Mouse (Mus musculus) stomach, adult 2 months (tissue): ENCODE results near the gene Aoc2. TPM values are rescaled to one million over a fixed set of nuclear protein-coding genes. Genes with fewer than 3 reads are reported as not detected.

Experiments used
- polyA plus RNA-seq: library from polyadenylated mRNA; depleted of rRNA; stranded (reverse); fragments of >200 nt; gene quantifications from 2 replicates; pipeline ENCODE4 v1.2.3, GENCODE M21; 2012; rRNA removed

Aoc2 gene
- 2.2 and 2.3 TPM in 2 replicates for polyA plus RNA-seq

DNA sequence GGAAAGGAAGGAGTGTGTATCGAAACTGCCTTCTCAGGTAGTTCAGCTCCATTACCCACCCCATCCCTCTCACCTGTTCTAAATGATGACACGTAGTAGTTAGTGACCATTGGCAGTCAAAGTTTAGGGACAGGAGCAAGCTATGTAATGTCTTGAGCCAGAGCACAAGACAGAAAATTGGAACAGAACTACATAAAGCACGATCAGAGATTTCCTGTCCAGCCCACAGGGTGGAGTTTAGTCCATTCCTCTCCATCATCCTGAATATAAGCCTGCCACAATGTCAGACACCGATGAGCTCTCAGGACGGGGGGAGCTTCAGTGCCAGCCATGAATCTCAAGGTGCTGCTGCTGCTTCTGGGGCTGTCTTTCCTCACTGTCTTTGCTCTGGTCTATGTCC, at the start of gene Aoc2:
Gene Aoc2 (plus strand): TSS at position 301 of the 400 bp plus-strand sequence.

DNA sequence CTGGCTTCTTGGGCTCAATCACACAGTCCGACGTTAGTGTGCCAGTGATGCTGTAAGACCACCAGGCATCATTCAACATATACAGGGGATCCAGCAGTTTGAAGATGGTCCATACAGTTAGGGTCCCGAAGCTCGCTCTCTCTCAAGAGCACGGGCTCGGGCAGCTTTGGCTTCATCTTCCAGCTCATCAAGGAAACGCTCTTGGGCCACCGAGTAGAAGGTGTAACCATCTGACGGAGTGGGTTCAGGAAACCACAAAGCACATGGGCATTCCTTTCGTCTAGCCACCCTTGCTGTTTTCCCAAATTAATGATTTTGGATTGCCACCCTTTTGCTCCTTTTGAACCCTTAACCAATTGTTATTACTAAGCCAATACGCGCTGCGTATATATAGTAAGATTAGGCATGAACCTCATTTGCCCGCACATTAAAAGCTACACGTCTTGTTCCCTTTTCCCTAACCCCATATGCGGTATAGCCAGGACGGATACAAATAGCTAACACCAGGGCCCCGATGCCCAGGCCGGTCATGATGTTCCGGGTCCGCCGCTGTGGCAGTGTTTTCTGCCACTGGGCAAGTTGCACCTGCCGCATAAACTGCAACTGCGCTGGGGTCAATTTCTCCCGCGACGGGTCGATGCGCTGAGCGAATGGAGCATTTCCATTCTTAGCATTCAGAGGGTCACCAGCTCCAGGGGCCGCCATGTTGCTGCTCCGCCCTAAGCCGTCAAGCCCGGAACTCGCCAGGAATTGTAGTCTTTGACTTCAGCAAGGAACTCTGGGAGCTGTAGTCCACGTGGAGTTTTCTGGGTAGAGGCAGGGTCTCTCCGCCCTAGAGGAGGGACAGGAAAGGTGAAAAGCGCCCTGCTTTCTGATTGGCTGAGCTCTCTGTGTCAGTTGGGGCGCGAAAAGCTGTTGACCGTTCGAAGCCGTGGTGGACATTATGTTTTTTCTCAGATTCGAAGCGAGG, 46.4 kb upstream of the Aoc2 start, which contains the start of the genes Cntd1 and Coa3:
Gene Cntd1 (plus strand): TSS at position 790 of the 970 bp plus-strand sequence.
Gene Coa3 (minus strand): TSS at position 892 of the 970 bp plus-strand sequence.

DNA sequence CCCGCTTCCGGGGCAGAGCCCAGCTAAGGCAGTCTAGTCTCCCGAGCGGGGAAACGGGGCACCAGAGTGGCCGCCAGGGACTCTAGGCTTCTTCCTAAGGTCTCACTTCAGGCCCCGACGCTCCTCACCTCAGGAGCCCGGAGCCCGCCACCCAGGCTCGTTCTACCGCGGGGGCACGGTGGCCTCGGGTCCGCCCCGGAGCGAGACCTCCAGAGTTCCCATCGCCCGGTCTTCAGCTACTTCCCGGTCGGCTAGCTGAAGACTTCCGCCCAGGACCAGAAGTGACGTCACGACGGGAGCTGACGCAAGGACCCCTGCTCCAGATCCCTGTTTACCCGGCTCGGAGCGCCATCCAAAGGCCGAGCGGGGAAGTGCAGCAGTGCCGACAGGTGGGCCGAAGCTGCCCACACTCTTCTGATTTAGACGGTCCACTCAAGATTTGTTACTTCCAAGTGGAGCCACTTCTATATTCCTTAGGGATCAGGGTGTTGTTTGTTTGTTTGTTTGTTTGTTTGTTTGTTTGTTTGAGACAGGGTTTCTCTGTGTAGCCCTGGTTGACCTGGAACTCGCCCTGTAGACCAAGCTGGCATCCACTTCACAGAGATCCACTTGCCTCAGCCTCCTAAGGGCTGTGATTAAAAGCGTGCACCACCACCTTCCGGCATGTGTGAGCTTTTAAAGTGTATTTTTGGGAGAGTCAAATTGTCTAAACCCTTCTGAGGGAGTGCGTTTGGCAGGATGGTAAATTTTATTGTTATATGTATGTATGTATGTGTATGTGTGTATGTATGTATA, 22.7 kb upstream of the Aoc2 start, which contains the start of gene Becn1:
Gene Becn1 (minus strand): TSS at position 283 of the 795 bp plus-strand sequence.

DNA sequence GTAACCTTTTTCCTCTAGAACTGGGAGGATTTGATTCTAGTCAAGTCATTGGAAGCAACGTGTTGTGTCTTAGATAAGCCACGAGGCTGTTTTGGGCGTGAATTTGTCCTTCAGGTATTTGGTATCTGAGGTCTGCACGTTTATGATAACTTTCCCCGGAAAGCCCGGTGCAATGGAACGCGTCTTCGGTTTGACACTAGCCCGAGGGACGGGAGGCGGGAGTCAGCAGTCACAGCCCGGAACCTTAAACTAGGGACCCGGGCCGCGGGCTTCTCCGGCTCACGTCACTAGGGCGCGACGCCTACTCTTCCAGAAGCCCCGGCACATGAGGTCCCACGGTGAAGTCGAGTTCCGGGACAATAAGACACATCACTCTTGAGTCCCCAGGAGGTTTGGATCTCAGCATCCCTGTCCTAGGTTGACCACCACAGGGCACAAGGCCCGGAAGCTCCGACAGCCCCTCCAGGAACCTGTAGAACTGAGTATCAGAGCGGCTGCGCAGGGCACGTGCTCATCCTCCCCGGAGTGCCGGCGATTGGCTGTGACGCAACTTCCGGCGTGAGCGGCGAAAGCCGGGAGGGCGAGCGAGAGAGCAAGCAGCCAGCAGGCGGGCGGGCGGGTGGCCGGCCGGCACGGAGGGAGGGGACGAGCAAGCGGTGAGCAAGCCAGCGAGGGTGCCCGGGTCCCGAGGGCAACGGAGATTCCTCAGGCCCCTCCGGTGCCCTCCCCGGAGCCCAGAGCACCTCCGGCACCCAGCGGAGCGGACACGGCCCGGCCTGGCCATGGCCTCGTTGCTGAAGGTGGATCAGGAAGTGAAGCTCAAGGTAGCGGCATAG, 9.0 kb upstream of the Aoc2 start, which contains the start of gene Psme3:
Gene Psme3 (plus strand): TSS at position 549 of the 836 bp plus-strand sequence.

DNA sequence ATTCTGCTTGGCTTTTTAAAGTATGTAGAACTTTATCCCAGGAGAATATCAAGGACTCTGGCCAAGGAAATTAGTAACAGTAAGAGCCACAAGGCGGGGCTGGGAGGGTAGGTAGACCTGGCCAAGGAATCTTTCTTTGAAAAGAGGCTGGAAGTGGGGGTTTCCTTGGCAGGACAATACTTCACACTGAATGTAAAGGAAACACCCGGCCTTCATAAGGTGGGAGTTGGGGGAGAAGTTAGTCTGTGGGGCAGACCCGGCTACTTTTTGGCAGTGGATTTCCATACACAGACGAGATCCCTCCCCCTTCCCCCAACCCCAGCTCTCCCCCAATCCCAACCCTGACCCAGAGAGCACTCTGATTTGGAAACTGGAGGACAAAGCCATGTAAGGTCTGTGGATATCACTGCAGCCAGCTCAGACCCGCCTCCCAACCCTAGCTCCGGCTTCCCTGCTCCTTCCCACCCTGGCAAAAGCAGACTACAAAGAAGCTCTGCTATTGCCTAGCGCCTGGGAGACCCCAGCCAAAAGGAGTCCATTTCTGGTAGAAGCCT, 5.6 kb downstream of the Aoc2 start, which contains the start of gene Aoc3:
Gene Aoc3 (plus strand): TSS at position 235 of the 554 bp plus-strand sequence.

DNA sequence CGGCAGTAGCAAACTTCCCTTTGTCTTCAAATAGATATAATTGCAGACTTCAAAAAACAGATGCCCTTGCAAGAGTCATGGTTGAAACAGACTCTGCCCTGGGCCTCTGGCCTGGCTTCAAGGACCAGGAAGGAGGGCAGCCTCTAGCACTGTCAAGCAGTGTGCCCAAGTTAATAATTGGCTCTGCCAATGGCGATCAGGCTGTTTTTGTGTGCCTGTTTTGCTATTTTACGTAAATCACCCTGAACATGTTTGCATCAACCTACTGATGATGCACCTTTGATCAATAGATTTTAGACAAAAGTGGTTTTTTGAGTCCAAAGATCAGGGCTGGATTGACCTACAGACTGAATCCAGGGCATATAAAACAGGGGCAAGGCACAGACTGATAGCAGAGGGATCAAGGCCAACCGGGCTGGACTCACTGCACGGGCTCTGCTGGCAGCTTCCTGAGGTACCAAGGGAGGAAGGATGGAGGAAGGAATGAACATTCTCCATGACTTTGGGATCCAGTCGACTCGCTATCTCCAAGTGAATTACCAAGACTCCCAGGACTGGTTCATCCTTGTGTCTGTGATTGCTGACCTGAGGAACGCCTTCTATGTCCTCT, 42.6 kb downstream of the Aoc2 start, which contains the start of gene G6pc:
Gene G6pc (plus strand): TSS at position 236 of the 610 bp plus-strand sequence.

Other genes with a start within 250 kb of the Aoc2 start
- 0.17 and 0.28 TPM in 2 replicates for gene Hsd17b1, start 246.7 kb upstream of the Aoc2 start, polyA plus RNA-seq
- 21.0 and 26.1 TPM in 2 replicates for gene Coasy, start 242.5 kb upstream of the Aoc2 start, polyA plus RNA-seq
- gene Mlx, start 237.8 kb upstream of the Aoc2 start, polyA plus RNA-seq = 30.3 and 32.5 TPM in 2 replicates
- gene Psmc3ip, start 229.6 kb upstream of the Aoc2 start, polyA plus RNA-seq = 0.12 and 0.17 TPM in 2 replicates
- gene Retreg3, start 205.2 kb upstream of the Aoc2 start, polyA plus RNA-seq = 22.6 and 22.7 TPM in 2 replicates
- 8.8 and 9.5 TPM in 2 replicates for gene Tubg1, start 205.1 kb upstream of the Aoc2 start, polyA plus RNA-seq
- gene Tubg2, start 169.2 kb upstream of the Aoc2 start, polyA plus RNA-seq = 2.2 and 2.7 TPM in 2 replicates
- 2.1 and 3.0 TPM in 2 replicates for gene Cntnap1, start 154.5 kb upstream of the Aoc2 start, polyA plus RNA-seq
- gene Plekhh3, start 153.7 kb upstream of the Aoc2 start, polyA plus RNA-seq = 48.6 and 67.7 TPM in 2 replicates
- 0.55 TPM in 1 of 2 replicates, not detected in the other for gene Ccr10, start 149.6 kb upstream of the Aoc2 start, polyA plus RNA-seq
- gene Ezh1, start 98.6 kb upstream of the Aoc2 start, polyA plus RNA-seq = 9.5 and 10.8 TPM in 2 replicates
- gene Ramp2, start 79.0 kb upstream of the Aoc2 start, polyA plus RNA-seq = 28.0 and 40.4 TPM in 2 replicates
- gene Vps25, start 71.4 kb upstream of the Aoc2 start, polyA plus RNA-seq = 72.1 and 77.8 TPM in 2 replicates
- 11.2 TPM in 2 replicates for gene Wnk4, start 64.5 kb upstream of the Aoc2 start, polyA plus RNA-seq
- 0.04 and 0.05 TPM in 2 replicates for gene Cntd1, start 46.1 kb upstream of the Aoc2 start, polyA plus RNA-seq
- 322 and 371 TPM in 2 replicates for gene Coa3, start 45.9 kb upstream of the Aoc2 start, polyA plus RNA-seq
- gene Becn1, start 22.8 kb upstream of the Aoc2 start, polyA plus RNA-seq = 45.6 and 56.4 TPM in 2 replicates
- 15.1 and 19.9 TPM in 2 replicates for gene Psme3, start 8.8 kb upstream of the Aoc2 start, polyA plus RNA-seq
- gene Aoc3, start 5.5 kb downstream of the Aoc2 start, polyA plus RNA-seq = 10.8 and 13.3 TPM in 2 replicates
- gene G6pc, start 42.5 kb downstream of the Aoc2 start, polyA plus RNA-seq = not detected in 2 replicates
- gene Aarsd1, start 92.6 kb downstream of the Aoc2 start, polyA plus RNA-seq = 9.5 and 10.3 TPM in 2 replicates
- gene Gm27029, start 99.7 kb downstream of the Aoc2 start, polyA plus RNA-seq = not detected in 2 replicates
- gene Rundc1, start 100.0 kb downstream of the Aoc2 start, polyA plus RNA-seq = 15.6 and 17.9 TPM in 2 replicates
- gene Ptges3l, start 100.3 kb downstream of the Aoc2 start, polyA plus RNA-seq = 2.6 and 3.7 TPM in 2 replicates
- 103 and 107 TPM in 2 replicates for gene Rpl27, start 117.2 kb downstream of the Aoc2 start, polyA plus RNA-seq
- gene Ifi35, start 123.3 kb downstream of the Aoc2 start, polyA plus RNA-seq = 16.6 and 18.3 TPM in 2 replicates
- 7.1 and 8.6 TPM in 2 replicates for gene Rnd2, start 139.9 kb downstream of the Aoc2 start, polyA plus RNA-seq
- 72.9 and 93.3 TPM in 2 replicates for gene Vat1, start 141.2 kb downstream of the Aoc2 start, polyA plus RNA-seq
- gene Brca1, start 226.9 kb downstream of the Aoc2 start, polyA plus RNA-seq = 0.16 and 0.22 TPM in 2 replicates
- gene Nbr1, start 227.1 kb downstream of the Aoc2 start, polyA plus RNA-seq = 43.9 and 47.9 TPM in 2 replicates